Mouse (Mus musculus): ENCODE results near the gene Tmed4. TPM values are rescaled to one million over a fixed set of nuclear protein-coding genes. Genes with fewer than 3 reads are reported as not detected.

Tmed4 gene
- 41.8 and 47.2 TPM in 2 replicates for total RNA-seq (2014; fragmentation: Nextera tagmentation)
- 39.8 and 50.5 TPM in 2 replicates for total RNA-seq (2017)

DNA sequence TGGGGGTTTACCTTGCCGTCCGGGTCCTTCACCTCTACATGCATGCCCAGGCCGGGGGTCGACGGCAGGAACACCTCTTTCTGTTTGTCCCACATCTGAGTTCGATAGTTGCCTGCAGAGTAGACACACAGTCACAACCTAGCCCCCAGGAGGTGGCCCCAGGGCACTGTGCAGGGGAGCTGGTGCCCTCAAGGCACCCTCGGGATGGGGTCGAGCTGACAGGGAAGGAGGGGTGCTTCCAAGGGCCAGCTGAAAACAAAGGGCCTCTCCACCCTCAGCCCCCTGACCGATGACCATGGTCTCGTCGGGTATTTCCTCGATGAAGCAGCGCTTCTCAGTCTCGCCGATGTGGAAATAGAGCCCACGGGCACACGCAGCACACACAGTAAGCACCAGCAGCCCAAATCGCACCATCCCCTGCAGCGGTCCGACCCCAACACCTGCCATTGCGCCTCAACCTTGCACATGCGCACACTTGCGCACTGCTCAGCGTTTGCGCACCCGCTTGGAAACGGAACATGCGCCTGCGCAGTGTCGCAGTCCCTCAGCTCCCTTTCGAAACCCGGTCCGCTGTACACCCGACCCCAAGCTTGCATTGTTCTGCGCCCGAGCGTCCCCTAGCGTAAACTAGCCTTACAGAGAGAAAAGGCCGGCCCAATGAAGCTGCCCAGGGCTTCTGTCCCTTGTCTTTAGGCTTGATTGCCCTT lies at the start of gene Tmed4:
Gene Tmed4, minus strand, starts transcription at position 484 of the 707 bp plus-strand sequence.
- peak; percentile 92 for ATAC-seq (replicated peaks; ENCODE audit: poor library complexity, severe bottlenecking)

DNA sequence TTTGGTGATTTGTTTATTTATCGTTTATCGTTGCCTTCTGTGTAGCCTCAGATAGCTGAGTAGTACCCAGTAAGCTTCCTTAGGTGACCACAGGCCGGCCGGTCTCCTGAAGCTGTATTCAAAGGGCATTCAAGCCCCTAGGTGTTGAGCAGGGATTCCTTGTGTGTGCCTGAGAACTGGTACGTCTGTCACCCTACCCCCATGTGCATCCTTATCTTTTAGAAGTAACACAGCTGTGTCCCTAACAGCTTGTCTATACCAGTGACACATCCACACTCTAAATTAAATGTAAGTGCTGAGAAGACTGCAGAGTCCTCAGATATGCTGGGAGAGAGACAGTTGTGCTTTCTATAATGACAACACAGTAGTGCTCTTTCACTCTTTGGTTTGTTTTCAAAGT lies 48.7 kb upstream of the Tmed4 start:
- no peak for ATAC-seq (replicated peaks; ENCODE audit: poor library complexity, severe bottlenecking)

- ATAC-seq (replicated peaks; ENCODE audit: poor library complexity, severe bottlenecking), result no peak
Measured at GRCm38 (mm10) chr11:6322086-6322485, 47.4 kb upstream of the Tmed4 start.

DNA sequence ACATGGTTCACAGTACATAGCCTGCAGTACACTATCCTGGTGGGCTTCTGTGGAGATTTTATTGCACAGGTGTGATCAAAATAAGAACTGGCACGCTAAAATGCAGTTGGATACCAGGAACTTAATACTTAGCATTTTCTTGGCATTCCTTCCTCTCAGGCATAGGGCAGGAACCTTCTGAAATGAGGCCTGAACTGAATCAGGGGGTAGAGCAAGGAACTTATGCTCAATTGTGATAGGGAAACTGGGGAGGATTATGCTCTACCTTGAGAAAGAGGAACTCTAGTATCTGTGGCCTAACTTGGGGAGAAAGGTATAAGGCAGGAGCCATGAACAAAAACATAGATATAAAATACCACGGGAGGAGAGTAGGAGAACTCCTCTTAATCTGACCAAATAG lies 44.7 kb upstream of the Tmed4 start:
- ATAC-seq (replicated peaks; ENCODE audit: poor library complexity, severe bottlenecking), result no peak

DNA sequence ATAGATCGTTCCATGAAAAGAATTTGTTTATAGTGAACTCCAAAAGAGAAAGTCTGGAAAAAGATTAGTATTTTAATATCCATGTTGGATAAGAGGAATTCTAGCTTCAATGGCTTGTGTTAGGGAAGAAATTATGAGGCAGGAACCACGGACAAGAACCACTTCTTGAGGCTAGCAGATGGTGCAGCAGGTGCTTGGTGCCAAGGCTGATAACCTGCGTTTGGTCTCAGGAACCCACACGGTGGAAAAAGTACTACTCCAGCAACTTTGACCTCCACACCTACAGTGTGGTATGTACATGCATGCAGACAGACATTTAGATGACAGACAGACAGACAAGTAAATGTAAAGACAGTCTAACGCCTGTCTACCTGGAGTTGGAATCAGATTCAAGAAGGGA lies 43.9 kb upstream of the Tmed4 start:
- ATAC-seq (replicated peaks; ENCODE audit: poor library complexity, severe bottlenecking), result no peak

- ATAC-seq (replicated peaks; ENCODE audit: poor library complexity, severe bottlenecking), result no peak
Measured at GRCm38 (mm10) chr11:6316821-6317220, 42.2 kb upstream of the Tmed4 start.

- ATAC-seq (replicated peaks; ENCODE audit: poor library complexity, severe bottlenecking), result no peak
Measured at GRCm38 (mm10) chr11:6313874-6314406, 39.3 kb upstream of the Tmed4 start.

- no peak for ATAC-seq (replicated peaks; ENCODE audit: poor library complexity, severe bottlenecking)
Measured at GRCm38 (mm10) chr11:6308181-6308580, 33.5 kb upstream of the Tmed4 start.

DNA sequence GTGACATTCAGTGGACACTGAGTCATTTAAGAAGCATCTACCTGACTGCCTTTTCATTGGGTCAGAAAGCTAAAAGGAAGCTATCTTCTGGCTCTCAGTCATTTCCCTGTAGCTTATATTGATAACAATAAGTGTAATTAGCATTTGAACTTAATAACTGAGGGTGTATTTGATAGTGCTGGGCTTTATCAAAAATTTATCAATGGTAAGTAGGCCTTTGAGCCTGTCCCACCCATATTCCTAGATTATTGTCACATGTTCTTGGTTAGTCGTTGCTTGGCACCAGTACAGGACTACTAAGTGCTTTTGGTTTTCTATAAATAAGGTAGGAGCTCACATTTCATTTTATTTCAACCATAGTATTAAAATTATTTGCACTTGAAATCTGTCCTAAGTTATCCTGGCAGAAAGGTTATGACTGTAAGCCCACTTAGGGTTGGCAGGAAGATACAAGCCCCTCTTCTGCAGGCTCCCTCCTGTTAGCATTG lies 31.3 kb upstream of the Tmed4 start:
- ATAC-seq (replicated peaks; ENCODE audit: poor library complexity, severe bottlenecking), result no peak

GRCm38 (mm10) chr11:6302793-6303192 lies 28.1 kb upstream of the Tmed4 start:
- no peak for ATAC-seq (replicated peaks; ENCODE audit: poor library complexity, severe bottlenecking)

GRCm38 (mm10) chr11:6299435-6299834 lies 24.8 kb upstream of the Tmed4 start:
- ATAC-seq (replicated peaks; ENCODE audit: poor library complexity, severe bottlenecking), result peak; percentile 86

GRCm38 (mm10) chr11:6296077-6296476 lies 21.4 kb upstream of the Tmed4 start:
- ATAC-seq (replicated peaks; ENCODE audit: poor library complexity, severe bottlenecking), result no peak

DNA sequence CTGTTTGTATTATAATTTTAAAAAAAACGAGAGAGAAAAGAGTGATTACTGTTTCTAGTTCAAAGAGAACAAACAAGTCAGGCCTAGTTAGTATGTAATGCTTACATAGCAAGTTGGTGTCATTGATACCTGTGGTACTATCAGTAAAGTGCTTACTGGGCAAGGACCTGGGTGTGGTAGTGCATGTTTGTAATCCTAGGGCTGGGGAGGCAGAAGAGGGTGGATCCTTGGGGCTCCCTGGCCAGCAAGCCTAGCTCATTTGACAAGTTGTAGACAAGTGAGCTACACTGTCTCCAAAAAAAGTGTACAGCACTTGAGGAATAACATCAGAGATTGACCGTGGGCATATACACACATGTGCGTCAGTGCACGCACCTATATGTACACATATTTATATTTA lies 20.0 kb upstream of the Tmed4 start:
- no peak for ATAC-seq (replicated peaks; ENCODE audit: poor library complexity, severe bottlenecking)

DNA sequence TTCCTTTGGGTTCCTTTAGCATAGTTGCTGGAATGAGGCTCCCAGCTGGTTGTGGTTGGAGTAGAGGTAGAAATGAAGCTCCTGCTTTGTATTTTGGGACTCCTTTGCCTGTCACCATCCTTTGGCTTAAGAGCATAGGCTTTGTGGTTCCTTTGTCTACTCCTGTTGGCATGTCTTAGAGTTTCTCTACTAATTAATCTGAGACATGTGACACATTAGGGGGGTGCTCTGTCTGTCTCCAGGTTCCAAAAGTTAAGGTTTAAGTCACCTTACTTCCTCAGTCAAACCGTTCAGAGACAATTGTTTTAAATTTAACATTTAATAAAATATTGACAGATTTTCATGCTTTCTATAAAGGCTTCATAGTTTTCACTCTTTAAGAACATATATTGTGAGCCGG lies 18.9 kb upstream of the Tmed4 start:
- ATAC-seq (replicated peaks; ENCODE audit: poor library complexity, severe bottlenecking), result no peak

- no peak for ATAC-seq (replicated peaks; ENCODE audit: poor library complexity, severe bottlenecking)
Measured at GRCm38 (mm10) chr11:6292988-6293349, 18.3 kb upstream of the Tmed4 start.

GRCm38 (mm10) chr11:6292116-6292987 lies 17.7 kb upstream of the Tmed4 start:
- ATAC-seq (replicated peaks; ENCODE audit: poor library complexity, severe bottlenecking), result peak; percentile 21

DNA sequence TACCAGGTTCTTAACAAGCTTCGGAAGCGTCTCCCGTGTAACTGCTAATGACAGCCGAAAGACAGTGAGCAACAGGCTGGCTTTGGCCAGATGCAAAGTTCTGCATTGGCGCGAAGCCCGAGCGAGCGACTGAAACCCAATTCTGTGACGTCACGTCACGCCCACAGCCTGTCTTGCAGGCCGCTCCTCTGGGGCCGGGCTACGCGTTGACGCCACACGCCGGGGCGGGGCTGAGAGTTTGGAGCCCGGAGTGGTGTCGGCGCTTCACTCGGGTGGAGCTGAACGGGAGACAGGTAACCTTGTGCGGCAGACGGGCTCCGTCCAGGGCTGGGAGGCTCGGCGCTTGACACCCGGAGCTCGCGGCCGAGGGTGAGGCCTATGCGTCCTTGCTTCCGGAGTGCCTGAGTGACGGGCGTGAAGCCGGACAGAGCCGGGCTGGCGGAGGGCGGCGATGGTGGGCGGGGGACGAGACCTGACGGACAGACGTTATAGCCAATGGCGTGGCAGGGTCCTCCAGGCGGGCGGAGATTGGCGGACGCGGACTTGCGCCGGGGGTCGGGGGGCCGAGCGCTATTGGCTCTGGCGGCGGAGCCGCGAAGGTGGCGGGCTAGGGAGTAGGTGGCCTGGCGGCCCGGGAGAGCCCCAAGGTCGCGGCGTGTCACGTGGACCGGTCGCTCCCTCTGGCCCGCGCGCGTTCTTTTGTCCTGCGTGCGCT lies 16.9 kb upstream of the Tmed4 start, which contains the start of gene Ogdh:
Gene Ogdh, plus strand, starts transcription at position 233 of the 715 bp plus-strand sequence.
- peak; percentile 90 for ATAC-seq (replicated peaks; ENCODE audit: poor library complexity, severe bottlenecking)

DNA sequence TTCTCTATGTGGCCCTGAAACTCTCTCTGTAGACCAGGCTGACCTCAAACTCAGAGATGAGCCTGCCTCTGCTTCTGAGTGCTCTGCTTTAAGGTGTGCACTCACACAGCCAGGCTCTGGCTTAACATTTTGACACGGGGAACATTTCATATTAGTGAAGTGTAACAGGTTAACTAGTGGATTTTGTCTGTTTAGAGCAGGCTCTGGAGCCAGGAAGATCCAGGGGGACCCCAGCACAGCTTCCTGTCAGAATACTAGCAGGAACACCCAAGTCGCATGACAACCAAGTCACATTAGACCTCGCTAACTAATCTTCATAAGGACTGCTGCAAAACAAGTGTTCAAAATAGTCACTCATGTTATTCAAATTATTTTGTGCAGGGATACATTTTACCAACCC lies 16.2 kb upstream of the Tmed4 start:
- ATAC-seq (replicated peaks; ENCODE audit: poor library complexity, severe bottlenecking), result no peak

DNA sequence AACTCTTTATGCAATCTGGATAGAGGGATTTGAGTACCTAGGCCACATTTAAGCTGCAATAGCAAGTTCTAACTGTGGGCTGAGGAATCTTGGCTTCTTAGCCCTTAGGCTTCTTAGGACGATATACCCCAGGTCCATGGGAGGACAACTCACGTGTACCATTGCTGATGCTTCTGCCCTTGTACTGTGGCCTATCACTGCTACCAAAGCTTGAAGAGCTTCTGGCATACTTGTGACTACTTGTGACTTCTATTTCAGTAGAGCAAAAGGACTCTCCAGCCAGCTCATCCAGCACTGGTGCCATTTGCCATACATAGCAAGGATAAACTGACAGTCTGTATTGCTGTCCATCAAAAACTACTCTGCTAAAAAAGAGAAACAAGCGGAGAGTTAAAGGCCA lies 15.5 kb upstream of the Tmed4 start:
- ATAC-seq (replicated peaks; ENCODE audit: poor library complexity, severe bottlenecking), result no peak

DNA sequence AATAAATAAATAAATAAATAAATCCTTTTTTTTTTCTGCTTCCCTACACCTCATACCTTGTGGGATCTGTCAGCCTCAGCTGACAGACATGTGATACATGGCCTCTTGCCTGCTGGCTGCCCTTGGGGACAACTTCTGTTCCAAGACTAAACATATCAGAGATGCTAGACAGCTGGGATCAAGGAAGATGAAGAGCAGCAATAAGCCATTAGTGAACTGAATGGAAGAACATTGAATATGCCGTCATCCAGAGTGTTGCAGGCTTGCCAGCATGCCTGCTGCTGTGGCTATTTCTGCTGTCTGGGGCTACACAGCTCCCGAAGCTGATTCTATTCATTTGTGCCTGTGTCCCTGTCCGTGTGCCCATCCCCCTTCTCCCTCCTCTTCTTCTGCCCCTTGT lies 8.3 kb upstream of the Tmed4 start:
- ATAC-seq (replicated peaks; ENCODE audit: poor library complexity, severe bottlenecking), result no peak

GRCm38 (mm10) chr11:6276466-6276865 lies 1.8 kb upstream of the Tmed4 start:
- ATAC-seq (replicated peaks; ENCODE audit: poor library complexity, severe bottlenecking), result no peak

All from granulocyte monocyte progenitor cell, adult 5-6 weeks (primary cell).